Mouse (Mus musculus): ENCODE measurements at regions not wholly inside any gene's neighbourhood (a gene's known extent, or its start where the extent isn't known, plus 50 kb on each side); places are given as distances from the start of the nearest gene placed in this dataset.

GRCm38 (mm10) chr10:7274422-7274821 is 62.4 kb upstream of the Cnksr3 start:
- in situ Hi-C loops (cut with MboI; ENCODE audit: low pct_unique_long_range_greater_than_20kb in 1 of 2, low sequenced_read_pairs in 2 of 2, unreplicated experiment in 1 of 2) = no loop called here

GRCm38 (mm10) chr10:7271156-7271555 is 59.1 kb upstream of the Cnksr3 start:
- in situ Hi-C loops (cut with MboI; ENCODE audit: low pct_unique_long_range_greater_than_20kb in 1 of 2, low sequenced_read_pairs in 2 of 2, unreplicated experiment in 1 of 2) = no loop called here

GRCm38 (mm10) chr10:7268386-7269033 is 56.5 kb upstream of the Cnksr3 start:
- in situ Hi-C loops (cut with MboI; ENCODE audit: low pct_unique_long_range_greater_than_20kb in 1 of 2, low sequenced_read_pairs in 2 of 2, unreplicated experiment in 1 of 2) = no loop called here

- in situ Hi-C loops (cut with MboI; ENCODE audit: low pct_unique_long_range_greater_than_20kb in 1 of 2, low sequenced_read_pairs in 2 of 2, unreplicated experiment in 1 of 2) = no loop called here
Observed at GRCm38 (mm10) chr10:7267903-7268302, 55.9 kb upstream of the Cnksr3 start.

GRCm38 (mm10) chr10:7267106-7267505 is 55.1 kb upstream of the Cnksr3 start:
- in situ Hi-C loops (cut with MboI; ENCODE audit: low pct_unique_long_range_greater_than_20kb in 1 of 2, low sequenced_read_pairs in 2 of 2, unreplicated experiment in 1 of 2) = no loop called here

GRCm38 (mm10) chr10:7265412-7265811 is 53.4 kb upstream of the Cnksr3 start:
- in situ Hi-C loops (cut with MboI; ENCODE audit: low pct_unique_long_range_greater_than_20kb in 1 of 2, low sequenced_read_pairs in 2 of 2, unreplicated experiment in 1 of 2) = no loop called here

- in situ Hi-C loops (cut with MboI; ENCODE audit: low pct_unique_long_range_greater_than_20kb in 1 of 2, low sequenced_read_pairs in 2 of 2, unreplicated experiment in 1 of 2) = no loop called here
Observed at GRCm38 (mm10) chr10:7264721-7265120, 52.7 kb upstream of the Cnksr3 start.
